Mouse (Mus musculus): ENCODE results near the gene Cpa4.

Cpa4 gene

GRCm38 (mm10) chr6:30586886-30587442 lies 18.8 kb downstream of the Cpa4 start:
- in situ Hi-C loops (cut with MboI, MseI): loop anchor here in 1 of 2 experiments (10.0 kb wide), 2 partner anchors 218 to 1738 kb away; no protein-coding TSS in a partner anchor

- in situ Hi-C loops (cut with MboI, MseI): loop anchor here in 1 of 2 experiments (10.0 kb wide), 2 partner anchors 215 to 1735 kb away; no protein-coding TSS in a partner anchor
Observed at GRCm38 (mm10) chr6:30589819-30590218, 21.6 kb downstream of the Cpa4 start.

- in situ Hi-C loops (cut with MboI, MseI): no loop called here
Observed at GRCm38 (mm10) chr6:30591851-30592404, 23.8 kb downstream of the Cpa4 start.

DNA sequence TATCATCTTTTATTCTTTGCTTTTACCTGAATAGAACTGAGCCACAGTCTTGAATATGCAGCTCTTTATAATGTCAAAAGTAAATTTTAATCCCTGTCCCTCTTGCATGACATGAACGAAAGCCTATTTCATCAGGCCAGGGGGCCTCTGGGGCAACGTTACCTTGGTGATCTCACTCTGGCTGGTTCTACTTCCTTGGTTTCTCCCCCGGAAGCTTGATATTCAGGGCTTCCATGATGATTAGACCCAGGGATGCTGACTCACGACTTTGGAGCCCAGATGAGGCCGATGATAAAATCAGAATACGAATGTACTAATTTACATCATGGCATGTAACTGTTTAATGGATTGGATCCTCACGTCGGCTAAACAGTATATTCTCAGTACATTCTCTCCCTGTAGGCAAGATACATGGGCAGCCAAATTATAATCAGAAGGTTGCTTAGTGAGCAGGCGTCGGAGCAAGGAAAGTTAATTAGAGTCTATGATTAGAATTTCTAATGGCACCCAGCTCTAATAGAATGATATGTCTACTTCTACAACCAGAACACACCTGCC lies 24.3 kb downstream of the Cpa4 start:
- in situ Hi-C loops (cut with MboI, MseI): no loop called here

GRCm38 (mm10) chr6:30594364-30594763 lies 26.2 kb downstream of the Cpa4 start:
- in situ Hi-C loops (cut with MboI, MseI): no loop called here

DNA sequence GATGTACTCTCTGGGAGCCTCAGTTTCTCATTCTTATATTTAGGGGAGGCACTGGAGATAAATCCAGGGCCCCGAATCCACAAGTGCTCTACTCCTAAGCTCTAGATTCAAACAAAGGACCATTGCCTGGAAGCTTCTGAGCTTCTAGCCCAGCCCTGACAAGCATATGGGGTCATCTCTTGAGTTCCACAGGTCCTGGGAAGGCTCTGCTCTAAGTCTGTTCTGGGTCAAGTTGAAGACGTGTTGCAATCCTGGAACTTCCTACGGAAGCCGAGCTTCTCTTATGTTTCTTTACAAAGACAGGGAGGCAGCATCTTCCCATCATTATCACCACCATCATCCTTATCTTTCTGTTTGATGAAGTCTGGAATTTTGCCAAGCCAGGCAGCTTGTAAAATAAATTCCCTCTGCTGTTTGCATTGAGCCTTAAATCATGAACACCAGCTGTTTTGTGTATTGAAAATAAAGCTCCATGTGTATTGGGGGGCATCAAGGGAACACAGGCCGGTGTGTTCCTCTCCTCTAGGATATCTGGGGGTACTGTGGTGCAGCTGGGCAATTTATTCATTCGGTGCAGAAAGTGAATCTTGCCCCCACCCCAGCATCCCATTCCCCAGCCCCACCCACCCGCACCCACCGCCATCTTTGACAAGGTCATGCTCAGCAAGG lies 28.2 kb downstream of the Cpa4 start:
- in situ Hi-C loops (cut with MboI, MseI): no loop called here

DNA sequence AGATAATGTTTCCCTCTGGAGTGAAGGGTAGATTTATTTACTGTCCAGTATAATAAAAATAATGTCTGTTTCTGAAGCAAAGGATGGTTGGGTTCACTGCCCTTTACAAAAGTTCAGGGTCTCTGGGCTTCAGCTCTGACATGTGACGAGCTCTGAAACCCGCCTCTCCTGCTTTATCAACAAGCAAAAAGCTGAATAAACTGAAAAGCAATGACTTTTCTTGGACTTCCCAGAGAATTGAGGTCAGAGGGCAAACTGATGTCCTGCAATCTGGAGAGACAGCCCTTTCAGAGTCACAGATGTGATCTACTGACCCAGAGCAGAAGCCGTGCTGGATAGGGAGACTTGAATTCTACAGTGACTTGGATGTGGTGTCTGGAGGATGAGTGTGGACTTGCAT lies 31.9 kb downstream of the Cpa4 start:
- in situ Hi-C loops (cut with MboI, MseI): loop anchor here in 1 of 2 experiments (5.0 kb wide), 2 partner anchors 33 to 202 kb away; partner anchors contain the start of gene Cpa4

DNA sequence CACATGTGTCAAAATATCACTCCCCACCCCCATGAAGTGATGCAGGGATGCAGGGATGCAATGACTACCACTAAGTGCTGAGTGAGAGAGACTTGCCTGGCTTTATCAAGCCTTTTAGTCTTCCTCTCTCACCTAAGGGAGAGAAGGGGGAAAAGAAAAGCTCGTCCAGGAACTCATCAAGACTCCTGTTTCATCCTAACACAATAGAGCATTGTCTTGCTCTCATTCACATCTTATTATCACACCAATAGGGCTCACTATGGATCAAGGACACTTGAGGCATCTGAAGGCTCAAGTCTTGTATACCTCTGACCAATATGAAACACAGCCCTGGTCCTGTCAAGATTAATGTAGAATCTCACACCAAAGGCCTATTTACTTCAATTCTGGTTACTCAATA lies 32.8 kb downstream of the Cpa4 start:
- in situ Hi-C loops (cut with MboI, MseI): loop anchor here in 1 of 2 experiments (5.0 kb wide), 2 partner anchors 34 to 201 kb away; partner anchors contain the start of gene Cpa4

GRCm38 (mm10) chr6:30604342-30604867 lies 36.2 kb downstream of the Cpa4 start:
- in situ Hi-C loops (cut with MboI, MseI): loop anchor here in 1 of 2 experiments (5.0 kb wide), 2 partner anchors 37 to 198 kb away; partner anchors contain the start of gene Cpa4

DNA sequence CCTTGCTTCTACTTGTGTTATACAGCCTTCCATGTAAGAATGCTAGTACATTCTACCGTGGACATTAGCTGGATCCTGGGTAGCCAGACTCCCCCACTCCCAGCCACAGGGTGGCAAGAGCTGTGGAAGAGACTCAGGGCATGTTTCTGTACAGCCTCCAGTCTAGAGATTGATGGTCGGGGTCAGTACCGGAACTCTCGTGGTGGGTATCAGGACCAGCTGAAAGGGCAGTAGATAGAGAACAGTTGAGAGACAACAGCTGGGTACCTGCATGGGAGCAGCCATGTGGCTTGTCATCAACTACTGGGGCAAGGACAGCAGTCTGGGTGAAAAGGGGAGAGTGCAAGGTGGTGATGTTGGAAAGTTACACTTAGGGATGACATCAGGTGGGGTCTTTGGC lies 36.9 kb downstream of the Cpa4 start:
- in situ Hi-C loops (cut with MboI, MseI): no loop called here

DNA sequence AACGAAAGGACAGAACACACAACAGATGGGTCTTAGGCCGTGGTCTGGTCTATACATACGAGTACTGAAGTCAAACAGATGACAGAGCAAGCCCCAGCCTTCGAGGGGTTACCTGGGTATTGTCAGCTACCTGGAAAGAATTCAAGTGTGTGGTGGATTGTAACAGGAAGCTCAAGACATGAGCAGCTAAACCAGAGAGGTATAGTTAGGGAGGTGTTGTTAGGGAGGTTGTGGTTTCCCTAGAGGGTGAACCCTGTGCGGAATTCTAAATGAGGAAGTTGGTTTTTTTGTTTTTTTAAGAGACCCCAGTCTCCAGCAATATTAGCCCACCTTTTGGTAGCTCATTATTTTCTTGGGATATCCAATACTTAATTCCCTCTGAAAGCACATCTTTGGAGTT lies 37.5 kb downstream of the Cpa4 start:
- in situ Hi-C loops (cut with MboI, MseI): no loop called here

DNA sequence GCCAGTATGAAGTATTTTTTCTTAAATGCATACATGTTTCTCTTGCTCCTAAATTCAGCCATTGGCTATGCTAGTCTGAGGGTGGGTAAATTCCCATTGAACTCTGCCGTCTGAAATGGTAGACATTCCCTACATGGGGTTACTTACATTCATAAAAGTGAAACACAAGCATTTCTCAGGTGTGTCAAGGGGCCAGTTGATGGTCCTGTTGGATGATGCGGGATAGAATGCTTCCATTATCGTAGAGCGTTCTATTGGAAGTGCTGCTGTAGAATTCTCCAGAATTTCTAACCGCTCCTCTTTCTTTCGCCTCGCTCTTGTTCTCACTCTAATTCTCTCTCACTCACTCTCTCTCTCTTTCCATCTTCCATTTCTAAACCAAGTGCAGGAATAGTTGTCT lies 42.5 kb downstream of the Cpa4 start, which contains the start of gene Cpa5:
Gene Cpa5 (plus strand): TSS at position 301 of the 400 bp plus-strand sequence.
- in situ Hi-C loops (cut with MboI, MseI): no loop called here

- in situ Hi-C loops (cut with MboI, MseI): no loop called here
Observed at GRCm38 (mm10) chr6:30611212-30611611, 43.0 kb downstream of the Cpa4 start.

DNA sequence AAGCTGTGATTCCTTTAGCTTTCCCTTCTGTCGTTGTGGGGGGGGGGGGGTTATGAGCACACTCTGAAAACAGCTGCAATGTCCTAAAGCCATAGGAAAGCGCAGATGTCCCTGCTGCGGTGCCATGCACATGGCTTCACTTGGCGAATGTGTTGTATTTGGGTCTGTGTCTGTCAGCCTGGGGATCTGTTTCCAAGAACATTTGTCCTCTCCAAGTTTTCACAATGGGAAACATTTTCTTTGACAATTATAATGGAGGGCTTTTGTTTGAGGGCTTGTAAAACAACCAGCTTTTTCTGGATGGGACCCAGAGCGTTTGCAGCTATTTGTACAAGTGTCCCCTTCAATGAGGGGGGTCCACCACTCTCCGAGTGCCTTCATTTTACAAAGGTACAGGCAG lies 46.1 kb downstream of the Cpa4 start:
- in situ Hi-C loops (cut with MboI, MseI): no loop called here

- in situ Hi-C loops (cut with MboI, MseI): no loop called here
Observed at GRCm38 (mm10) chr6:30615741-30616140, 47.6 kb downstream of the Cpa4 start.

DNA sequence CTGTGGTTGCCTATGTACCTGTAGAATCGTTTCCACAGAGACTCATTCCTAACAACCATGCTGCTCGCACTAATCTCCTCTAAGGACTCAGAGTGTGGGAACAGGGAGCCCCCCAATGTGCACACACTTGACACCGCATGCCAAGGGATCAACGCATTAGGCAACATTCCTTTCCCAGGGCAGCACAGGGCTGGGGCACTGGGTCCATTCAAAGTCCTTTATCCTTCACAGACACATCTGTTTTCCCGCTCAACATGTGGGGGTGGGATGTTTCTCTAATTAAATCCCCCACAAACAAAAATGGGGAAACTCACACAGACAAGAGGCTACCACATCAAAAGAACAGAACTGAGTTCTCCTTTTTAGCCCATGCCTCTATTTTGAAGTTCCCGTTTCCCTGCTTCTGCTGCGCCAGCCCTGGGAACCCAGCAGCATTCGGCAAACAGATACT lies 48.3 kb downstream of the Cpa4 start:
- in situ Hi-C loops (cut with MboI, MseI): no loop called here

- in situ Hi-C loops (cut with MboI, MseI): no loop called here
Observed at GRCm38 (mm10) chr6:30617020-30617958, 49.1 kb downstream of the Cpa4 start.

- in situ Hi-C loops (cut with MboI, MseI): no loop called here
Observed at GRCm38 (mm10) chr6:30617959-30618590, 49.9 kb downstream of the Cpa4 start.

GRCm38 (mm10) chr6:30618735-30619134 lies 50.6 kb downstream of the Cpa4 start:
- in situ Hi-C loops (cut with MboI, MseI): no loop called here

- in situ Hi-C loops (cut with MboI, MseI): loop anchor here in 1 of 2 experiments (10.0 kb wide), 1 partner anchor 185 kb away; no protein-coding TSS in a partner anchor
Observed at GRCm38 (mm10) chr6:30619606-30620005, 51.4 kb downstream of the Cpa4 start.

Data from T-helper 17 cell (primary cell).